Mouse (Mus musculus) embryo, embryonic 9.5 days (tissue): ENCODE measurements around the gene Wdr77.
A peak's percentile ranks its signal among the peaks of the same experiment; 100 is the strongest.
"Not testable (repeated sequence)": the region's sequence is repeated elsewhere in the genome, so short reads cannot be mapped to it uniquely, and the experiment has no call there.

Experiments
- DNase-seq: peaks from one replicate; pipeline ENCODE4 v3.0.0-alpha.2; 2017; ENCODE audit errors: extremely low spot score

Wdr77 gene

GRCm38 (mm10) chr3:105958974-105959580, at the start of gene Wdr77:
TSS of gene Wdr77 (plus strand) at chr3:105959369.
- peak; percentile 100 for DNase-seq

- no peak for DNase-seq
These were observed 48.5 kb upstream of the Wdr77 start for GRCm38 (mm10) chr3:105910519-105911190.

GRCm38 (mm10) chr3:105912097-105912880, 46.9 kb upstream of the Wdr77 start:
- no peak for DNase-seq

GRCm38 (mm10) chr3:105913839-105914681, 45.1 kb upstream of the Wdr77 start:
- DNase-seq, result no peak

DNA sequence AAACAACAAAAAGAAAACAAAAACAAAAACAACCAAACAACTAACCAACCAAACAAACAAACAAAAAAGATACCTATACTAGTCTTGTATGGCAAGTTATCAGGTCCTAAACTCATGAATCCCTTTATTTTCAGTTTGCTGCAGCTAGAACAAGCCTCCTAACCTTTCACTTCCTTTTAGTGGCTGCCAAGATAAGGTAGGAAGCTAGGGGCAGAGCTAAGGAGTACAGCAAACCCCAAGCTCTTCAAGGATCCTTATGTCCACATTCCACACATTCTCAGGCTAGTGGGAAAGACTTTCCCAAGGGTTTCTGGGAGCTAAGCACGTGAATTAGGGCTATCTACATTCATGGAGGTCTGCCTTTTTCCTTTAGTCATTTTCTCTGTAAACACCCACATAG, 43.9 kb upstream of the Wdr77 start:
- DNase-seq, result no peak

GRCm38 (mm10) chr3:105916455-105916854, 42.7 kb upstream of the Wdr77 start:
- not testable (repeated sequence) for DNase-seq

- DNase-seq, result no peak
These were observed 41.4 kb upstream of the Wdr77 start for GRCm38 (mm10) chr3:105917656-105918354.

DNA sequence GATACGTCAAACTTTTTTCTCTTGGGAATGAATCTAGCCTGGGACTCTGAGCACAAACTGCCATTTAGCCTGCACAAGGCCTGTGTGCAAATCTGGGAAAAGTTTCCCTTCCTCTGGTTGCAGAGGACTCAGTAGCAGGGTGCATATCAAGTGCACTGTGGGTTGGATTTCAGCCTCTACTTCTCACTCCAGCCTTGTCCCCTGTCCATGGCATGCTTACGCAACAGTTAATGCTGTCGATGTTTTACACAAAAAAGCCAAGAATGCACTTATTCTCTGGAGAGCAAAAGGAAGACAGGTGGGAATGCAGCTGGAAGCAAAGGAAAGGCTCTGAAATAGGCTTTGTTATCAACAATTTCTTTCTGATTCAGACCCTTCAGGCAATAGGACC, 40.8 kb upstream of the Wdr77 start:
- DNase-seq, result no peak

DNA sequence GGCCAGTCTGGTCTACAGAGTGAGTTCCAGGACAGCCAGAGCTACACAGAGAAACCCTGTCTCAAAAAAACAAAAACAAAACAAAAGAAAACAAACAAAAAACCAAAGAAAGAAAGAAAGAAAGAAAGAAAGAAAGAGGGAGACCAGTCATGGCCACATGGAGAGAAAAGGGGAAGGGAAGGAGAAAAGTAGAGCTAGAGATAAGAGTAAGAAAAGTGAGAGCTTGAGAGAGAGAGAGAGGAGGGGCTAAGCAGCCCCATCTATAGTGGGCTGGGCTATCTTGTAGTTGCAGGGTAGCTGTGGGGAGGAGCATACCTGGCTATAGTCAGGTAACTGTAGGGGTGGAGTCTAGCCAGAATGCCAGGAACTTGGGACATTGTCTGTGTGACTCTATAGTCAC, 38.4 kb upstream of the Wdr77 start:
- DNase-seq, result not testable (repeated sequence)

- DNase-seq, result no peak
These were observed 37.2 kb upstream of the Wdr77 start for GRCm38 (mm10) chr3:105921959-105922358.

DNA sequence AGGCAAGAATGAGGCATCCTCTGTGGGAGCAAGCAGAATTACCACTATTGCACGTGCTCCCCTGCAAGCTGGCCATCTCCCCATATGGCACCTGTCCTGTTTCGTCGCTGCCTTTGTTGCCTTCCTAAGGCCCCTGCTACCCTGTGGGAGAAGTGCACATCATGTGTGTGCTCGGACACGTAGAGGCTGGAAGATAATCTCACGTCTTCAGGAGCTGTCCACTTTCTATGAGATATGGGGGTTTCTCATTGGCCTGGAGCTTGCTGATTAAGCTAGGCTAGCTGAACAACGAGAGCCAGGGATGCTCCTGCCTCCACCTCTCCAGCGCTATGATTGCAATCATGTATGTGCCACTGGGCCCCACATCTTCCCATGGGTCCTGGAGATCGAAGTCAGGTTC, 34.6 kb upstream of the Wdr77 start:
- DNase-seq, result no peak

GRCm38 (mm10) chr3:105927561-105928194, 31.5 kb upstream of the Wdr77 start:
- no peak for DNase-seq

DNA sequence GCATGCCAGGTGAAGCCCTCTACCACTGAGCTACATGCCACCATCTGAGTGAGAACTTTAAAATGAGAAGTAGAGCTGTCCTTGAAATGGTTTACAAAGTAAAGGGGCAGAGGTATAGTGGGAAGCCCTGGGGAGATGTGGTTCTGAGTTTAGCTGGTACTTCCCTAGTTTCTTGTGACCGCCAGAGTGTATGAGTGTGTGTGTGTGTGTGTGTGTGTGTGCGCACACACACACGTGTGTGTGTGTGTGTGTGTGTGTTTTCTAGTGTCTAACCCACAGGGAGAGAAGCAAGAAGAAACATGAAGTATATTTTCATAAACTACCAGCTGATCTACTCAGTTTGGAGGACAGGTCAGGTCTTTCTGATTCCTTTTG, 31.0 kb upstream of the Wdr77 start:
- no peak for DNase-seq

DNA sequence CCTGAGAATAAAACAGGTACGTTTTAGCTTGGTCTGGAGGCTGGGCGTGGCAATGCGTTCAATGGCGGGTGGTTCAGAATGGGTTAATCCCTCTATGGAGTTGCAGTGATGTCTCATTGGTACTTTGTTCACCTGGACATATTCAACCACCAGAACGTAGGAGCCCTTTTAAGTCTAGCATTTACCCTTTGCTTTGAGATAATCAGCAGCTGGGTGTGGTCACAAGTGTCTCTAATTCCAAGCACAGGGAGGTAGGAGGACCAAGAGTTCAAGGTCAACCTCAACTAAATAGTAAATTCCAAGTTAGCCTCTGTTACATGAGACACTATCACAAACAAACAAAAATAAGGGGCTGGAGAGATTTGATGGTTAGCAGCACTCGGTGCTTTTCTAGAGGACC, 30.4 kb upstream of the Wdr77 start:
- DNase-seq, result no peak

- no peak for DNase-seq
These were observed 29.3 kb upstream of the Wdr77 start for GRCm38 (mm10) chr3:105929821-105930220.

GRCm38 (mm10) chr3:105931095-105931494, 28.1 kb upstream of the Wdr77 start:
- no peak for DNase-seq

GRCm38 (mm10) chr3:105932240-105933071, 26.7 kb upstream of the Wdr77 start, which contains the start of gene I830077J02Rik:
TSS of gene I830077J02Rik (minus strand) at chr3:105932664.
- no peak for DNase-seq

DNA sequence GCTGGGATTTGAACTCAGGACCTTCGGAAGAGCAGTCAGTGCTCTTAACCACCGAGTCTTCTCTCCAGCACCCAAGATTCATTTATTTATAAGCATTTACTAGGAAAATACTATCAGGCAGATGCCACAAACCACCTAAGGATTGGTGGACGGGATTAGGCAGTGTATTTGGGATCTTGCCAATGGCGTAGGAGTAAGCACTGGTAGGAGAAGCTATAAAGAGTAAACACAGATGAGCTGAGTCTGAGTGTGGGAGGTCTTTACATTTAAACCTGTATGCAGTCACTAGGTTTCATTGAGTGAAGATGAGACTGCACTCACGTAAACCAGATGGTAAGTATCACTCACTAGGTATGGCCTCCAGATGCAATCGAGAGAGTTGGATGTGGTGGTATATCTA, 25.2 kb upstream of the Wdr77 start:
- DNase-seq, result no peak

DNA sequence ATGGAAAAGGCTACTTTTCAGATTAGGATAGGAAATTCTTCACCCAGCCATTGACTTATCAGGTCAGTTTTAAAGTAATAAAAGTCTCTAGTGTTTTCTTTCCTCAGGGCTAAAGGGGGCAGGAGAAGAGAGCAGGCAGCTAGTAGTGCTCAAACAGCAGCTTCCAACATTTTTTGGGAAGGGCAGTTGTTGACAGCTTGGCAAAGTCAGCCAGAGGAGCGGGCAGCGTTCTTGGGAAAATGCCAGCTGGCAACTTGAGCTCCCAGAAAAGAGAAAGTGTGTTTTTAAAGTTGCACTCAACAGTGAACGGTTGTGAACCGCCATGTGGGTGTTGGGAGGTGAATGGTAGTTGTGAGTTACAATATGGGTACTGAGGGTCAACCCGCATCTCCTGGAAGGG, 24.1 kb upstream of the Wdr77 start:
- DNase-seq, result no peak

GRCm38 (mm10) chr3:105936111-105936510, 23.1 kb upstream of the Wdr77 start:
- no peak for DNase-seq
